Mouse (Mus musculus) lung, adult 10 weeks (tissue): ENCODE results near the gene Prss30. TPM values are rescaled to one million over a fixed set of nuclear protein-coding genes. Genes with fewer than 3 reads are reported as not detected.

Experiments
- polyA plus RNA-seq: library from polyadenylated mRNA; stranded (reverse); fragments of 350-450 nt; fragmentation: Illumina TruSeq; extraction: RNeasy Lipid Tissue Mini Kit (QIAGEN cat#74804); gene quantifications from one replicate; pipeline ENCODE4 v1.2.3, GENCODE M21; 2014; ENCODE audit warnings: low read depth, low replicate concordance; ENCODE audit not compliant: insufficient read depth

The Prss30 gene
- 0.35 TPM for polyA plus RNA-seq

GRCm38 (mm10) chr17:23980297-23980909 lies at the start of gene Prss30:
TSS of gene Prss30 (minus strand) at chr17:23980566.

GRCm38 (mm10) chr17:23997901-23998300 lies 17.5 kb upstream of the Prss30 start, which contains the start of gene Prss22:
TSS of gene Prss22 (minus strand) at chr17:23998100.

GRCm38 (mm10) chr17:23955174-23955573 lies 25.2 kb downstream of the Prss30 start, which contains the start of gene Sbpl:
TSS of gene Sbpl (minus strand) at chr17:23955274.

GRCm38 (mm10) chr17:23941372-23941771 lies 39.0 kb downstream of the Prss30 start, which contains the start of gene Sbp:
TSS of gene Sbp (plus strand) at chr17:23941672.

Other genes starting within 250 kb of the Prss30 start
- 16.5 TPM for gene Paqr4, start 239.7 kb downstream of the Prss30 start, polyA plus RNA-seq
- gene Kremen2, start 234.7 kb downstream of the Prss30 start, polyA plus RNA-seq = 0.32 TPM
- gene Flywch1, start 209.0 kb downstream of the Prss30 start, polyA plus RNA-seq = 21.7 TPM
- 11.3 TPM for gene Flywch2, start 194.5 kb downstream of the Prss30 start, polyA plus RNA-seq
- 98.6 TPM for gene Srrm2, start 190.0 kb downstream of the Prss30 start, polyA plus RNA-seq
- gene Elob, start 151.4 kb downstream of the Prss30 start, polyA plus RNA-seq = 496 TPM
- gene Prss33, start 144.5 kb downstream of the Prss30 start, polyA plus RNA-seq = not detected
- not detected for gene Prss32, start 136.7 kb downstream of the Prss30 start, polyA plus RNA-seq
- 0.25 TPM for gene Prss41, start 136.4 kb downstream of the Prss30 start, polyA plus RNA-seq
- gene Prss21, start 112.5 kb downstream of the Prss30 start, polyA plus RNA-seq = not detected
- gene Dcpp1, start 99.7 kb downstream of the Prss30 start, polyA plus RNA-seq = not detected
- not detected for gene Dcpp2, start 99.7 kb downstream of the Prss30 start, polyA plus RNA-seq
- not detected for gene Dcpp3, start 63.1 kb downstream of the Prss30 start, polyA plus RNA-seq
- gene Sbp, start 38.9 kb downstream of the Prss30 start, polyA plus RNA-seq = not detected
- not detected for gene Sbpl, start 25.3 kb downstream of the Prss30 start, polyA plus RNA-seq
- gene Prss22, start 17.5 kb upstream of the Prss30 start, polyA plus RNA-seq = not detected
- gene Prss27, start 57.6 kb upstream of the Prss30 start, polyA plus RNA-seq = not detected
- 16.7 TPM for gene Kctd5, start 92.9 kb upstream of the Prss30 start, polyA plus RNA-seq
- gene Pdpk1, start 170.4 kb upstream of the Prss30 start, polyA plus RNA-seq = 7.9 TPM
- gene Amdhd2, start 183.2 kb upstream of the Prss30 start, polyA plus RNA-seq = 22.0 TPM
- gene Atp6v0c, start 189.1 kb upstream of the Prss30 start, polyA plus RNA-seq = 301 TPM
- 2.4 TPM for gene Tbc1d24, start 225.0 kb upstream of the Prss30 start, polyA plus RNA-seq
- 2.2 TPM for gene Ntn3, start 229.0 kb upstream of the Prss30 start, polyA plus RNA-seq
- 5.1 TPM for gene Tedc2, start 240.3 kb upstream of the Prss30 start, polyA plus RNA-seq